Mouse (Mus musculus): Measurements from ENCODE around the gene Prickle2.

- TF ChIP-seq CTCF (IDR thresholded peaks at IDR 0.05; ENCODE audit: insufficient read depth, low read length): no peak
- TF ChIP-seq POLR2A (IDR thresholded peaks at IDR 0.05; ENCODE audit: borderline replicate concordance, extremely low read depth, low read depth, low read length): no peak
Observed at GRCm38 (mm10) chr6:92388681-92389080, 317.3 kb downstream of the Prickle2 start.

All from lung, adult 2 months (tissue).